Comparison of ENCODE assay signal across 8 mouse cellular contexts in the genomic region with DNA sequence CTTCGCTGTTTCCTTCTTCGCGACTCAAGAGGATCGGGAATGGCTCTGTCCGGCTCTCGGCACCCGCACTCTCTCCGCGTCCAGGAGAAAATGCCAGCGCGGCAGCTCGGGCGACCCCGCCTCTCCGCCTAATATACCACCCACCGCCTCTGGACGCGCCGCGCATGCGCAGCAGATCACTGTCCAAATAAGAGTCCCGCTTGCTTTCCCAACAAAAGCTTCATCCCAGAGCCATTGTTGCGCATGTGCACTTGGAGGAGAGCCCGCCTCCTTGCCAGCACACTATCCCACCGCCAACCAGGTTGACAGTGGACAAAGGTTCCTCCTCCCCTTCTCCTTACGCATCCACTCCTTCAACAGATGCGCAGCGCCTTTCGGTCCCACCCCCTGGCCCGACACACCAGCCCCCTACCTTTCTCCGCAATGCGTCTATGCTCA. TPM values are rescaled to one million over a fixed set of nuclear protein-coding genes. Genes with fewer than 3 reads are reported as not detected.
DNase-seq lines count a peak whose midpoint lies in the region; ATAC-seq and TF ChIP-seq lines count a peak whose summit lies in the region.

A gene (minus strand): TSS at position 226 of the 438 bp plus-strand sequence.

- H3K4me2 ChIP-seq in hindbrain, postnatal 0 days (ENCODE audit: low read depth, low read length): peak within 1 kb of the TSS; percentile 57

- no peaks in the 10 kb centered on the region for H3K9me3 ChIP-seq in hindbrain, postnatal 0 days (ENCODE audit: low read length)

- H3K4me1 ChIP-seq in hindbrain, postnatal 0 days (ENCODE audit: insufficient read depth, low read length): no peaks in the 10 kb centered on the region

- WGBS in hindbrain, postnatal 0 days: 30% methylated on average over 30 of the region's 32 CpGs
- 25% methylated on average over 25 of the region's 32 CpGs for WGBS in macrophage (ENCODE audit: missing documents)

- H3K79me2 ChIP-seq in macrophage (ENCODE audit: inconsistent target): no peaks in the 10 kb centered on the region

- ATAC-seq in hindbrain, postnatal 0 days: peak; percentile 92

- no peaks in the 10 kb centered on the region for H3K27me3 ChIP-seq in hindbrain, postnatal 0 days (ENCODE audit: insufficient read depth, low read length)

- intact Hi-C loops in left cerebral cortex, adult 2 months (cut with DNase I): loop anchor here (2.0 to 5.0 kb wide), 3 partner anchors 95 to 175 kb away; a partner anchor contains a TSS

- no peak for TF ChIP-seq CTCF in hindbrain, postnatal 0 days (IDR thresholded peaks at IDR 0.05; ENCODE audit: low read depth)
- no peak for TF ChIP-seq CTCF in left cerebral cortex, adult 2 months (IDR thresholded peaks at IDR 0.05)

- peak within 1 kb of the TSS; percentile 56 for H3K4me3 ChIP-seq in hindbrain, postnatal 0 days (ENCODE audit: low read length)
- H3K4me3 ChIP-seq in left cerebral cortex, adult 2 months: peak within 1 kb of the TSS; percentile 65
- peak within 1 kb of the TSS; percentile 66 for H3K4me3 ChIP-seq in macrophage (ENCODE audit: inconsistent target)

- H3K36me3 ChIP-seq in hindbrain, postnatal 0 days (ENCODE audit: insufficient read depth, low read length): peaks cover 19% of the 10 kb centered on the region; the same call in 1 of the 2 replicates
- no peaks in the 10 kb centered on the region for H3K36me3 ChIP-seq in macrophage (ENCODE audit: inconsistent target)

- H3K27ac ChIP-seq in hindbrain, postnatal 0 days: peak within 1 kb of the TSS; percentile 87
- H3K27ac ChIP-seq in left cerebral cortex, adult 2 months: peak within 1 kb of the TSS; percentile 91
- peak within 1 kb of the TSS; percentile 17; the same call in 1 of the 2 replicates for H3K27ac ChIP-seq in macrophage

- peak within 1 kb of the TSS; percentile 81 for H3K9ac ChIP-seq in hindbrain, postnatal 0 days (replicated peaks; ENCODE audit: low read length)

- DNase-seq in adipocyte (ENCODE audit: low spot score): peak; percentile 97
- DNase-seq in cerebellum, postnatal 4 days (ENCODE audit: low spot score in 2 of 2): peak; percentile 56 to 86
- peak; percentile 55 to 78 for DNase-seq in gastrocnemius, adult 8-10 months (ENCODE audit: low spot score in 2 of 2)
- DNase-seq in hindbrain, postnatal 0 days (ENCODE audit: low spot score): peak; percentile 95
- DNase-seq in left cerebral cortex, adult 2 months (ENCODE audit: extremely low spot score in 1 of 2, low spot score in 2 of 2): peak; percentile 86 to 89
- DNase-seq in right cerebral cortex, postnatal 14 days: peak; percentile 85
- peak; percentile 93 for DNase-seq in yolk sac, embryonic 10.5 days (ENCODE audit: low spot score)

RNA-seq across cellular contexts. Expression of the gene that starts here (rescaled TPM):
- total RNA-seq in gastrocnemius, adult 8-10 months (2022): 10 to 100 TPM; 10.6 to 16.0 (median 13.1) TPM
- 1,122 and 1,196 TPM in 2 replicates for total RNA-seq in hindbrain, postnatal 0 days (2014; rRNA removed)
- 768 and 814 TPM in 2 replicates for polyA plus RNA-seq in hindbrain, postnatal 0 days (2015; fragmentation: Nextera tagmentation; extraction: Ambion mirVana)
- total RNA-seq in left cerebral cortex, adult 2 months (2021): 100 to 1,000 TPM; 427 to 437 TPM
- 10 to 100 TPM in 9 of 26 experiments, 1 to 10 TPM in 17; 1.9 to 45.4 (median 7.5) TPM for total RNA-seq in macrophage (2018; cell fraction: chromatin; rRNA removed)
- total RNA-seq in macrophage (2018; cell fraction: cytosol; rRNA removed): 10 to 100 TPM in 13 of 26 experiments, 1 to 10 TPM in 13; 2.8 to 30.9 (median 12.4) TPM
- total RNA-seq in macrophage (2018; cell fraction: nucleus; rRNA removed): 10 to 100 TPM in 13 of 26 experiments, 1 to 10 TPM in 13; 2.6 to 26.0 (median 9.0) TPM
- 24.9 to 36.9 TPM (median 27.6 TPM) in 3 replicates for polyA plus RNA-seq in macrophage (2018)

Comparison
In these comparisons a context has a peak if more than half of its experiments do, and no peak if none do; other contexts are left out.
1. Peak in every context shown above with its lines: DNase-seq, ATAC-seq, H3K4me3 ChIP-seq and H3K27ac ChIP-seq.
2. RNA of the gene that starts here (total RNA-seq): 1,122 to 1,196 TPM in hindbrain, postnatal 0 days and 427 to 437 TPM in left cerebral cortex, adult 2 months; 10.6 to 16.0 TPM in gastrocnemius, adult 8-10 months; every median in the first group is over 10 times any median in the second.
3. RNA of the gene that starts here (polyA plus RNA-seq): 768 to 814 TPM in hindbrain, postnatal 0 days; 24.9 to 36.9 TPM in macrophage; every median in the first group is over 10 times any median in the second.
4. H3K27ac ChIP-seq: peak in every context shown above with its lines; median percentile 91 in left cerebral cortex, adult 2 months; 87 in hindbrain, postnatal 0 days; 17 in macrophage.